Mouse (Mus musculus) frontal cortex, adult (tissue): ENCODE measurements at regions not wholly inside any gene's neighbourhood (a gene's known extent, or its start where the extent isn't known, plus 50 kb on each side); places are given as distances from the start of the nearest gene placed in this dataset.
"Not testable (repeated sequence)": the region's sequence is repeated elsewhere in the genome, so short reads cannot be mapped to it uniquely, and the experiment has no call there.

ENCODE experiments used
- ATAC-seq: cut with Nextera tagmentation; 2 replicates; pipeline ENCODE4 v1.9.2; 2017; ENCODE audit warnings: mild to moderate bottlenecking, moderate library complexity, mixed read lengths; ENCODE audit not compliant: low TSS enrichment

DNA sequence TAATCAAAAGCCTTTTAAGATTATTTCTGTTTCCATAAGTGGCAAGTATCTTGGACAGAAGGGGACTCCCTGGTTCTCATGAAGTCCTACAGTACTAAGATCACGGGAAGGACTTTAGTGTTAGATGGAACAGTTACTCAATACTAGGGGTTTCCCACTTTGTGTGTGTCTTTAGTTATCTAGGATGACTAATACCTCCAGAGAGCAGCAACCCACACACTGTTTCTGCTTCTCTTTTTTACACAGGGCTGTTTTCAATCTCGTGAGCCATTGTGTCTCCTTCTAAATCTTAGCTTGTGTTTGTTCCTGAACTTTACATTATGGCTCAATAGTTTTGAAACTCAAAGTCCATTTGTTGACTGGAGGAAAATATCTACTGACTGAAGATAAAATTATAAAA, 496.5 kb upstream of the Impg1 start:
- no peak for ATAC-seq

DNA sequence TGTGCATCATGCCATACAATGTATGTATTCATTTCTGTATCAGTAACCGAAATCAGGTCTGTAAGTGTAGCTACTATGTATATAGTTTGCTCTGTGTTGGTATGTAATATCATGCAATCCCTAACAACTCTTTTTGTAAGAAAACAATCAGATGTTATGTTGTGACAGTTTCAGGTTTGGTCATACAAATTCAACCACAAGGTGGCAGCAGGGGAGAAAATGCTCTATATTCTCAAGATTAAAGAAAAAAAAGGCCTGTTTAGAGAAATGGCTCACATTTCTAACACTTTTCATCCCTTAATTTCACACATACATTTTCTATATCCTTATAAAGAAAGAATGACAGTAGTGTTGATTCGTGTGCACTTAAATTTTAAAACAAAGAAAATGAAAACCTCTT, 477.7 kb upstream of the Impg1 start:
- peak; percentile 64; the same call in 1 of the 2 replicates for ATAC-seq

GRCm38 (mm10) chr9:80941424-80941823, 476.1 kb upstream of the Impg1 start:
- no peak for ATAC-seq

DNA sequence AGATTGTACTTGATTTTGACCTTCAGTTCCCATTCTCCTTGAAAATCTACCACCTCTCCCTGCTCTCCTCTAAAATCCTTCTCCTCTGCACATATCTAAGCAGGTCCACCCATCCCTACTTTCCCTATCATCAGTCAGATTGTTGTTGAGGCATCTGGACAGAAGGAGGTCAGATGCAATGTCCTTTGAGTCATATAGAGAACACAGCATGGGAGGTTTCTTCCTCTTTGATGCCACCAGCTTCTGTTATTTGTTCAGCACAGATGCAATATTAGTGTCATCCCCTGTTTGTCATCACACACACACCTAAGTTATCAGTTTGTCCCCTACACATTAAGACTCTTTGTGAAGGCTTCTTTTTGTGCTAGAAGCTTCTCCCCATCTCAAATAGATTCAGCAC, 473.0 kb upstream of the Impg1 start:
- no peak for ATAC-seq

DNA sequence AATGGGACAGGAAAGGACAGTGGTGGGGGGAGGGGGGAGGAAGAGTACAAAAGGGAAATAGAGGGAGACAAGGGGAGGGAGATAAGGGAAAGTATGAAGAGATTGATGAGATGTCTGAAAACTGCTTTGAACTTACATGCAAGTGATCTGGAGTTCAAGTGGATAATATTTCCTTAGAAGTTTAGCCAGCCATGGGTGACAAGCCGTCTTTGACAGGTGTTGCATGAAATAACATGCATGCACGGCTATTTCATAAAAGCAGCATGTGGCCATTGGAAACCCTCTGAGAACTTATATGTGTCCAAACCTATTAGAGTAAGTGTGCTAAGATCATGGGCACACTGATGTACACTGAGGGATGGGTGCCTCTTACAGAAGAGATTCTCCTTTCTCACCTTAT, 465.3 kb upstream of the Impg1 start:
- ATAC-seq, result no peak

GRCm38 (mm10) chr9:80920304-80920703, 455.0 kb upstream of the Impg1 start:
- ATAC-seq, result no peak

- ATAC-seq, result no peak
These were observed 448.6 kb upstream of the Impg1 start for GRCm38 (mm10) chr9:80913867-80914266.

DNA sequence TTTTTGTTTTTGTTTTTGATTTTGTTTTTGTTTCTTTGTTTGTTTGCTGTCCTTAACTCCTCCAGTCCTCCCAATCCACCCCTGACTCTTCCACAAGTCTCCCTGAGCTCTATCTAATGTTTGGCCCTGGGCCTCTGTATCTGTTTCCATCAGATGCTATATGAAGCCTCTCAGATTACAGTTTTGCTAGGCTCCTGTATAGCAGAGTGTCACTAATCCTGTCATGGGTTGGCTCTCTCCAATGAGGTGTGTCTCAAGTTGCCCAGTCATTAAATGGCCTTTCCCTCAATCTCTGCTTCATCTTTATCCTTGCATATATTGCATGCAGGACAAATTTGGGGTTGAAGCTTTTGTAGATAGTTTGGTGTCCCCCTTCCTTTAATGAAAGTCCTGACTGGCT, 446.9 kb upstream of the Impg1 start:
- ATAC-seq, result no peak

- no peak for ATAC-seq
These were observed 401.5 kb upstream of the Impg1 start for GRCm38 (mm10) chr9:80866807-80867206.

DNA sequence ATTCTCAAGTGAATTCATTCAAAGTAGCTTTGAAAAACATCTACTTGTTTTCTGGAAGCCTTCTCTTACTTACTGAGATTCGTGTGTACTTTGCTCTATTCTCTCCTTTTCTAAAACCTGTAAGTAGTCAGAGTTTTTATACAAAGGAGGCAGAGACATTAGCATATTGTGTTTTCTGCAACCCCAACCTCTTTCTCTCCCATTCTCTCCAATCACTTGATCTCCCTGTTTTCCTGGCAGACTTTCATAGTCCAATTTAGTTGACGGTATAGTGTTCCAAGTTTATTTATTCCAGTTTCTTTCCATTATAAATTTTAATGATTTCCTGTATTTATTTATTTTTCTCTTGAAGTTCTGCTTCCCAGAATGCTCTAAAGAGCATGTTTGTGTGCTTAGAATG, 393.7 kb upstream of the Impg1 start:
- ATAC-seq, result no peak

- ATAC-seq, result no peak
These were observed 382.9 kb upstream of the Impg1 start for GRCm38 (mm10) chr9:80848190-80848589.

- no peak for ATAC-seq
These were observed 367.5 kb upstream of the Impg1 start for GRCm38 (mm10) chr9:80832808-80833207.

- ATAC-seq, result no peak
These were observed 360.1 kb upstream of the Impg1 start for GRCm38 (mm10) chr9:80825346-80825745.

DNA sequence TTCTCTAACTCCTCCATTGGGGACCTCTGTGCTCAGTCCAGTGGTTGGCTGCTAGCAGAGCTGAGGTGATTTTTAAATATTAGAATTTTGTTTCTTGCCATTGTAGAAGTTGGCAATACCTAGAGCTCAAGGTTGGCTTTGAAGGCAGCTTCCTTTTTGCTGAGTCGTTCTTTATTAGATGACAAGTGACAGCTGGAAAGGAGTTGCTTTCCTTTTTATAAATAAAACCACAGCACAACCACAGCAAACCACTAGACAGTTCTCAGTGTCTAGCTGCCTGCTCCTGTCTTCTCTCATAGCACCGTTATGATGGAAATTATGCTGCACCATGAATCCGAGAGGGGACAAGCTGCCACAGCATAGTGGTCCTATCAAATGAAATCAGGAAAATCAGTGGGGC, 354.8 kb upstream of the Impg1 start:
- ATAC-seq, result no peak

- ATAC-seq, result no peak
These were observed 353.8 kb upstream of the Impg1 start for GRCm38 (mm10) chr9:80819070-80819469.

- ATAC-seq, result not testable (repeated sequence)
These were observed 348.6 kb upstream of the Impg1 start for GRCm38 (mm10) chr9:80813921-80814320.

DNA sequence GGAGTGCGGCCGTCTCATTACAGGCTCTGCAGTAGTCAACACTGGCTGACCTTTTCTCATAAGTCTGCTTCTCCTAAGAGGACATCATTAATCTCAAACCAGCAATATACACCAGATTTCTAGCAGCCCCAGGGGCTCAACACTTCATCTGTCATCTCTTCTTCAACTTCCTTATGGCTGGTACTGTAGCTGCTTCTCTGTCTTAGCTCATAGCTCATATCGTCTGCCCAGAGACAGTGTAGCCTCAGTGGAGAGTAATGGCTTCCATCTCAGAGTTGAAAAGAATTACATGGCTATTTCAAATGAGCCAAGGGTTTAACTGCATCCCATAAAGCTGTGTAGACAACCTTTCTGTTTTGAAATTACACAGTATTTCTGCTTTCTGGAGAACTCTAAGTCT, 326.2 kb upstream of the Impg1 start:
- no peak for ATAC-seq

GRCm38 (mm10) chr9:80774541-80774940, 309.3 kb upstream of the Impg1 start:
- no peak for ATAC-seq

DNA sequence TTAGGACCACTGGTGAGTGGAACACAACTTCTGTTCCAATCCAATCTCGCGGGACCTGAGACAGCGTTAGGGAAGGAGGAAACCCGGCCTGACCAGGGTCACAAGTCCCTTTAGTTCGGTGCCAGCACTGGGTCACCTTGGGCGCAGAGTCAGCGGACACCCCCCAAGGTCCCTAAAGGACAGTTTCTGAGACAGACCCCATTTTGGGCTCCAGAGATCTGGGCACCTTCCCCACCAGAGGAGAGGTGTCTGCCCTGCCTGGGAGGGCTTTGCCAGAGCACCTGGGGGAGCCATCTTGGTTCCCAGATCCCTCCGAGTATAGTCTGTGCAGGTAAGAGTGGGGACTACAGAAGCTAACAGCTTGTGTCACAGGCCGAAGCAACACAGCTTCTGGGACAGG, 270.5 kb upstream of the Impg1 start:
- ATAC-seq, result not testable (repeated sequence)

GRCm38 (mm10) chr9:80732971-80733370, 267.7 kb upstream of the Impg1 start:
- no peak for ATAC-seq

- ATAC-seq, result no peak
These were observed 258.4 kb upstream of the Impg1 start for GRCm38 (mm10) chr9:80723638-80724037.

DNA sequence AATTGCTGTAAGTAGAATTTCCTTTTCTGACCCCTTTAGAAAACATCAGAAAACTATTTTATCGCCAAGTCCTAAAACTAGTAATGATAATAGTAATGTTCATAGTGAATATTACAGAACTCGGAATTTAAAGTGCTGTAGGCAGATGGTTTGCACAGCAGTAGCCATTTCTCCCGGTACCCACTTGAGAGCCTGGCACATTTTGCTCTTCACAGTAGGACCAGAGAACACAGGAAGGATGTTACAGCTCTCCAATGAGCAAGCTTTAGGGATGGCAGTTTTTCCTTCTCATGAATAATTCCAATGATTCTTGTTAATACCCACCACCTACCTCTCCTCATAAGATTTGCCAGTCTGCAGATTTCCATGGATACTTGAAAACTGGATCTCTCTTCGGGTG, 253.2 kb upstream of the Impg1 start:
- no peak for ATAC-seq

DNA sequence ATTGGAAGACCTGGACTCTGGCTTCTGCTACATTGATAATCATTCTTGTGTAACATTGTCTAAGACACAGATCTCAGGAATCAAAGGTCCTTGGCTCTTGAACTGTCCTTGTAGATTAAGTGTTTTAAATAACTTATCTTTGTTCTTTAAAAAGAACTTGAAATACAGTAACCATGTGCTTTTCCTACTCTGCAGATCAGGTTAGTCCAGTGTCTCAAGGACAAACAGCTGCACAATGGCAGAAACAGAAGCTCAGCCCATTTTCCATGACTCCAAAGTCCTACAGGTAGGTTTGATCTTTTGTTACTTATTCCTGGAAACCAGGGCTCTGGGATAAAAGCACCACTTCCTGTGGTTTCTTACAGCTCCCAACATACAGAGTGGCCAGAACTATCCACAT, 244.5 kb upstream of the Impg1 start:
- no peak for ATAC-seq

- peak; percentile 93 for ATAC-seq
These were observed 240.0 kb upstream of the Impg1 start for GRCm38 (mm10) chr9:80705264-80705663.

DNA sequence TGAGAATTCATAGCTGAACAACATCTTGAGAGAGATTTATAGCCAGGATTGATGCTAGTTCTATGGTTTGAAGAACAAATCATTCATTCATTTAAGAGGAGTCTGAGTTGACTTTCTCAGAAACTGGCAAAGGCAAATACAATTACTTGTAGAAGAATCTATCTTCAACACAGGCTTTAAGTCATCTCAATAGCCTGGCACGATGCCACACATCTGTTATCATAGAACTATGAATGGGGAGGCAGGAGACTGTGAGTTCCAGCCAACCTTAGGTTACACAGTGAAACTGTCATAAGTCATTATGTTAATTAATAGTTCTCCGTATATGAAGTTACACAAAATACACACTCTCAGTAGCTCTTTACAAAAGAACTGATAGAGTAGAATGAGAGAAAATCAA, 231.9 kb upstream of the Impg1 start:
- no peak for ATAC-seq
